In the genomic region with DNA sequence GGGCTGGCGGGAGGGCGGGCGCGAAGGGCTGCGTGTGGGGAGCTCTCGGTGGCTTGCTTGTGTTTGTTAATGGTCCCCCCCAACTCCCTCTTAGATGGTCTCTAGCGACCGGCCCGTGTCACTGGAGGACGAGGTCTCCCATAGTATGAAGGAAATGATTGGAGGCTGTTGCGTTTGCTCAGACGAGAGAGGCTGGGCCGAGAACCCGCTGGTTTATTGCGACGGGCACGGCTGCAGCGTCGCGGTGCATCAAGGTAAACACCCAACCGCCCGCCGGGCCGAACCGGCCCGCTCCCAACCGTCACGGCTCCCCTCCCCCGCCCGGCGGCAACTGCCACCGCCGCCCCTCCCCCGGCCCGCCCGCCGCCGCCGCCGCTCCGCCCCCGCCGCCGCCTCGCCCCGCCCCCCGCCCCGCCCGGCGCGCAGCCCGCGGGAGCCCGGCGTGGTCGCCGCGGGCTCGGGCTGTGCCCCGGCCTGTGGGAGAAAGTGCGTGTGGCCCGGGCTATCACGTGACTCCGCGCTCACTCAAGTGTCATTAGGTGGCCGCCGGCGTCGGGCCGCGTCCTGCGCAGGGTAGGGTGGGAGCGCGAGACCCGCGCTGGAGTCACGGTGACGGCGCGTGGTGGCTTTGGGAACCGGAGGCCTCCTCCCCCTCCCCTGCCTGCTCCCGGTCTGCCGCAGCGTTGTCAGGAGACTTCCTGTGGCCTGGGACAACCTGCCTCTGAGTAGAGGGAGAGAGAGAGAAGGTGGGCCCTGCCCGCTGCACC, we compare ENCODE assay signal across 8 mouse cellular contexts. TPM values are rescaled to one million over a fixed set of nuclear protein-coding genes. Genes with fewer than 3 reads are reported as not detected.
DNase-seq lines count a peak whose midpoint lies in the region; ATAC-seq and TF ChIP-seq lines count a peak whose summit lies in the region.

No protein-coding gene starts in this region.

- DNase-seq in layer of hippocampus, adult 11-12 months (ENCODE audit: low spot score), result peak; percentile 70
- no peak for DNase-seq in layer of hippocampus, adult 9-10 months (ENCODE audit: low spot score)
- DNase-seq in embryo, embryonic 9.5 days (ENCODE audit: extremely low spot score), result peak; percentile 79
- peak; percentile 99 for DNase-seq in heart, adult 11 months
- peak; percentile 79 for DNase-seq in kidney, adult 11 months
- DNase-seq in spleen, adult 2 months (ENCODE audit: low read depth in 1 of 2, low spot score in 2 of 2), result peak; percentile 31 to 68

- H3K4me1 ChIP-seq in limb, embryonic 12.5 days (replicated peaks), result peaks cover 11% of the 10 kb centered on the region
- H3K4me1 ChIP-seq in midbrain, embryonic 13.5 days (replicated peaks), result peaks cover 15% of the 10 kb centered on the region
- H3K4me1 ChIP-seq in spleen, adult 2 months (ENCODE audit: control insufficient read depth, insufficient read depth, insufficient read length), result peaks cover 5% of the 10 kb centered on the region; the same call in 1 of the 2 replicates

- no peak for TF ChIP-seq CTCF in spleen, adult 2 months (IDR thresholded peaks at IDR 0.05; ENCODE audit: extremely low read depth, insufficient read depth, insufficient read length, insufficient replicate concordance)

- H3K9me3 ChIP-seq in limb, embryonic 12.5 days, result no peaks in the 10 kb centered on the region
- no peaks in the 10 kb centered on the region for H3K9me3 ChIP-seq in midbrain, embryonic 13.5 days

- peaks cover 8% of the 10 kb centered on the region for H3K36me3 ChIP-seq in limb, embryonic 12.5 days
- peaks cover 8% of the 10 kb centered on the region for H3K36me3 ChIP-seq in midbrain, embryonic 13.5 days
- H3K36me3 ChIP-seq in spleen, adult 2 months (ENCODE audit: control insufficient read depth, insufficient read depth, low read length), result no peaks in the 10 kb centered on the region; the same call in 1 of the 2 replicates

- peak overlapping the region; percentile 100 for H3K27ac ChIP-seq in limb, embryonic 12.5 days
- H3K27ac ChIP-seq in midbrain, embryonic 13.5 days, result peak overlapping the region; percentile 100
- H3K27ac ChIP-seq in spleen, adult 2 months (ENCODE audit: insufficient read depth, low read length), result peak overlapping the region; percentile 91

- H3K4me2 ChIP-seq in limb, embryonic 12.5 days, result peak overlapping the region; percentile 91
- peak overlapping the region; percentile 91 for H3K4me2 ChIP-seq in midbrain, embryonic 13.5 days (replicated peaks)

- peak overlapping the region; percentile 99 for H3K9ac ChIP-seq in limb, embryonic 12.5 days (replicated peaks)
- peak overlapping the region; percentile 96 for H3K9ac ChIP-seq in midbrain, embryonic 13.5 days (replicated peaks)

- peak overlapping the region; percentile 81 for H3K4me3 ChIP-seq in limb, embryonic 12.5 days (replicated peaks)
- H3K4me3 ChIP-seq in midbrain, embryonic 13.5 days (replicated peaks), result peak overlapping the region; percentile 83
- peak overlapping the region; percentile 89 for H3K4me3 ChIP-seq in spleen, adult 2 months (ENCODE audit: extremely low read depth, insufficient read depth, insufficient read length)

- H3K27me3 ChIP-seq in limb, embryonic 12.5 days, result no peaks in the 10 kb centered on the region
- H3K27me3 ChIP-seq in midbrain, embryonic 13.5 days, result no peaks in the 10 kb centered on the region
- H3K27me3 ChIP-seq in spleen, adult 2 months (ENCODE audit: control insufficient read depth, insufficient read depth, low read length), result no peaks in the 10 kb centered on the region

- ATAC-seq in limb, embryonic 12.5 days (ENCODE audit: insufficient number of reproducible peaks, insufficient read depth, low FRiP score, low TSS enrichment, low read depth), result peak; percentile 58
- peak; percentile 62 for ATAC-seq in midbrain, embryonic 13.5 days

- 0 out of 2 replicates have a peak, but pooled peaks have one; percentile 37 for TF ChIP-seq POLR2A in spleen, adult 2 months (IDR thresholded peaks at IDR 0.05; ENCODE audit: low read depth, low read length)

- WGBS in limb, embryonic 12.5 days, result under 1% methylated on average over 68 of the region's 85 CpGs
- under 1% methylated on average over 66 of the region's 85 CpGs for WGBS in midbrain, embryonic 13.5 days
- under 1% methylated on average over 50 of the region's 85 CpGs for WGBS in spleen, adult 2 months

RNA-seq across cellular contexts. Expression of a gene that starts 10.1 kb away (rescaled TPM):
- 67.7 and 77.6 TPM in 2 replicates for polyA plus RNA-seq in limb, embryonic 12.5 days (2016; fragmentation: Nextera tagmentation; extraction: Ambion mirVana)
- polyA plus RNA-seq in midbrain, embryonic 13.5 days (2015; fragmentation: Nextera tagmentation; extraction: Ambion mirVana), result 69.6 and 75.2 TPM in 2 replicates
- 27.4 and 30.1 TPM in 2 replicates for polyA plus RNA-seq in spleen, adult 2 months (2012; rRNA removed)

RNA-seq across cellular contexts. Expression of a gene that starts 16.3 kb away (rescaled TPM):
- polyA plus RNA-seq in limb, embryonic 12.5 days (2016; fragmentation: Nextera tagmentation; extraction: Ambion mirVana), result 13.9 and 14.0 TPM in 2 replicates
- 17.8 and 18.3 TPM in 2 replicates for polyA plus RNA-seq in midbrain, embryonic 13.5 days (2015; fragmentation: Nextera tagmentation; extraction: Ambion mirVana)
- 0.22 and 0.46 TPM in 2 replicates for polyA plus RNA-seq in spleen, adult 2 months (2012; rRNA removed)

RNA-seq across cellular contexts. Expression of a gene that starts 27.6 kb away (rescaled TPM):
- polyA plus RNA-seq in limb, embryonic 12.5 days (2016; fragmentation: Nextera tagmentation; extraction: Ambion mirVana), result 19.9 and 20.3 TPM in 2 replicates
- 14.7 and 17.1 TPM in 2 replicates for polyA plus RNA-seq in midbrain, embryonic 13.5 days (2015; fragmentation: Nextera tagmentation; extraction: Ambion mirVana)
- 0.52 and 1.1 TPM in 2 replicates for polyA plus RNA-seq in spleen, adult 2 months (2012; rRNA removed)

Comparison
In these comparisons a context has a peak if more than half of its experiments do, and no peak if none do; other contexts are left out.
1. RNA of a gene that starts 16.3 kb away (polyA plus RNA-seq): 17.8 to 18.3 TPM in midbrain, embryonic 13.5 days and 13.9 to 14.0 TPM in limb, embryonic 12.5 days; 0.22 to 0.46 TPM in spleen, adult 2 months; every median in the first group is over 10 times any median in the second.
2. Peak in every context shown above with its lines, with median percentiles within 50 percentile points of each other: H3K27ac ChIP-seq and H3K4me3 ChIP-seq.